Mouse (Mus musculus) neural tube, embryonic 12.5 days (tissue): ENCODE measurements around the gene Vash2. TPM values are rescaled to one million over a fixed set of nuclear protein-coding genes. Genes with fewer than 3 reads are reported as not detected.

Experiments
- ATAC-seq: fragments of 200-750 bp; cut with Nextera tagmentation; 2 replicates; pipeline ENCODE4 v1.8.0; 2017; ENCODE audit warnings: low read depth, mild to moderate bottlenecking, moderate TSS enrichment, moderate library complexity; ENCODE audit not compliant: low FRiP score
- H3K27ac ChIP-seq: fragments of 300-500 bp; sonication (generic); 2 replicates; pipeline ENCODE4 v1.5.1; 2016
- H3K27me3 ChIP-seq: fragments of 300-500 bp; sonication (generic); replicated peaks from 2 replicates; pipeline ENCODE4 v1.6.1; 2016; ENCODE audit warnings: mild to moderate bottlenecking
- H3K36me3 ChIP-seq: fragments of 300-500 bp; sonication (generic); 2 replicates; pipeline ENCODE4 v1.6.1; 2016; ENCODE audit warnings: mild to moderate bottlenecking
- H3K4me1 ChIP-seq: fragments of 300-500 bp; sonication (generic); 2 replicates; pipeline ENCODE4 v1.6.1; 2016
- H3K4me2 ChIP-seq: fragments of 300-500 bp; sonication (generic); replicated peaks from 2 replicates; pipeline ENCODE4 v1.6.1; 2016; ENCODE audit warnings: mild to moderate bottlenecking
- H3K4me3 ChIP-seq: fragments of 300-500 bp; sonication (generic); 2 replicates; pipeline ENCODE4 v1.5.1; 2016
- H3K9ac ChIP-seq: fragments of 300-500 bp; sonication (generic); 2 replicates; pipeline ENCODE4 v1.6.1; 2016; ENCODE audit warnings: mild to moderate bottlenecking
- H3K9me3 ChIP-seq: fragments of 300-500 bp; sonication (generic); 2 replicates; pipeline ENCODE4 v1.6.1; 2016; ENCODE audit warnings: mild to moderate bottlenecking
- WGBS: fragments of 180-500 bp; shearing (Covaris S2); methylation state at CpG from one replicate; pipeline ENCODE4 v1.1.7; 2016; 5-methylcytosine and 5-hydroxymethylcytosine counted together
- polyA plus RNA-seq: library from polyadenylated mRNA; unstranded; fragments of >200 nt; fragmentation: Nextera tagmentation; extraction: Ambion mirVana; gene quantifications from 2 replicates; pipeline ENCODE4 v1.2.1, GENCODE M21; 2016

Gene Vash2
- polyA plus RNA-seq, 1 experiment from 2014 or later = 82.9 TPM

DNA sequence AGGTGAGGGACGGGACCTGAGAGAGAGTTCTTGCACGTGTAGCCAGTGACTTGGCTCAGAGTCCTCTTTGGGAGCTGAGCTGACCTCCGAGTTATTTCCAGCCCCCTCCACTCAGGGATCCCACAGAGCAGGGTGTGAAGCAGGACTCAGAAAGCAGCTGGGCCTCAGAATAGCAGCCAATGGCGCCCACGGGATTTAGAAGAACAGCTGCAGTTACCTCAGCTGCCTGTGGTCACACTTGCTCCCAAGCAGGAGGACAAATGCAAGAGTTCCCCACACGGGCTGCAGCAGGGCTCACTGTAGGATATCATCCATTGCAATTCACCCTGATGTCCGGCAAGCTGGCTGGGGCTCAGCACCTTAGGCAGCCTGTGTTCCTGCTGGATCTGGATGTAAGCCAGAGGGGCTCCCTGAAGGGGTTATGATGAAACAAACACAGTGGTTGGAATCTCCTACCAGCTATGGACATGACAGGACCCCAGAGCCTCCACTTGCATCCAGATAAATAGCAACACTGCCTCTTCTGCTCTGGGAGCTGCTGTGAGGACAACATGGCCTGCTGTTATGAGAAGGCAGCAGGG is 6.4 kb downstream of the Vash2 start:
- H3K4me2 ChIP-seq = no peak overlapping the region
- peaks cover 31% of the 10 kb centered on the region for H3K4me1 ChIP-seq
- peaks cover 70% of the 10 kb centered on the region for H3K36me3 ChIP-seq
- no peak for ATAC-seq
- H3K27me3 ChIP-seq = no peaks in the 10 kb centered on the region
- WGBS = 58% methylated on average over 7 of the region's 7 CpGs
- H3K9ac ChIP-seq = no peak overlapping the region
- no peaks in the 10 kb centered on the region for H3K9me3 ChIP-seq
- no peak overlapping the region for H3K4me3 ChIP-seq
- no peak overlapping the region for H3K27ac ChIP-seq

DNA sequence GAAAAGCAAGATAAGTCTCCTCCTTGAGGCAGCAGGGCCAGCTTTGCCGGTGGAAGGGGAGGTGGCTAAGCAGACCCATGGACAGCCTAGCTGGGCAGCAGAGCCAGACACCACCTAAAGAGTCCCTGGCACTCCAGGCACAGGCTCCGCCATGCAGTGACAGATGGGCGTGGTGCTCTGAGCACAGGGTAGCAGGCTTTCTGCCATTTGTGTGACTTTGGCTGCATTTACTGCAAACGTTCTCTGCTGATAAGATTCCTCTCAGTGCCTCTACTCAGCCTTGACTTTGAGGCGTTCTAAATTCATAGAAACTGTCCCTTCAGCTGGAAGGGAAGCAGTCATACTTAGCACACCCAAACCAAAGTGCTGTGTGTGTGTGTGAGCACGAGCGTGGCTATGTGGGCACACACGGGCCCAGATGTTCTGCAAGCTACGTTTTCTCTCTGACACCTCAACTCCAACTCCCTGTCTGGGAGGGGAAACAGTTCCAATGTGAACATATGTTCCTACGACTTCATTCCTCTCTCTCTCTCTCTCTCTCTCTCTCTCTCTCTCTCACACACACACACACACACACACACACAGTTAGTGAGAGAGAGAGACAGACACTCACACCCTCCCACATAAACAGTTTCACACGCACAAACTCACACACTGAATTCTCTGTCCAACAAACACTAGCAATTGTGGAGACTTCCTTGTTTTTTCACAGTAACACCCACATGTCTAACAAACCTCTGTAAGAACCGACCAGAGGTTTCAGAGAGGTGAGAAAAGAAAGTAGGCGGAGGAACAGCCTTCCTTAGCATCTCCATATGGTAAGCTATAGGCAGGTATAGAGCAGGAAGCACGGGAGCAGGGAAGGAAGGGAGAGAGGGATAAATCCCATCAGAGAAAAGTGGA is 7.1 kb downstream of the Vash2 start:
- Histone ChIP-seq H3K4me2 (no peak overlapping the region), H3K36me3 (peaks cover 76% of the 10 kb centered on the region), H3K4me1 (peaks cover 24% of the 10 kb centered on the region), H3K27me3 (no peaks in the 10 kb centered on the region), H3K4me3 (no peak overlapping the region), H3K9me3 (no peaks in the 10 kb centered on the region), H3K27ac (no peak overlapping the region), H3K9ac (no peak overlapping the region)
- no peak for ATAC-seq
- WGBS = 87% methylated on average over 14 of the region's 14 CpGs

DNA sequence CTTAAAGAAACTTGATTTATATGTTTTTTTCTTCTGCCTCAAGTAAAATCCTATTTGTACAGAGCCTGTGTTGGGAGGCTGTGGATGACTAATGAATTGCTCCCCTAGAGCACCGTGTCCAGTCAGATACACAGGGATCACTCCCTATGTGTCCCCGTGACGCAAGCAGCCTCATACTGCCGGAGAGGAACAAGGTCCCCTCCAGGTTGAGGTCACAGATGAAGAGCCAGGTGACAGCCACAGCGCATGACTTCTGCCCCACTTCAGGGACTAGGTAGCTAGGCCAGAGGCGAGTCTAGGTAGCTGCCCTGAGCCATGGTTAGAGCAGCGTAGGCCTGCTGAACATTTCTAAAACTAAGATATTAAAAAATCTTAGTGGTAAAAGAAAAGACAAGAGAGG is 11.1 kb downstream of the Vash2 start:
- peaks cover 5% of the 10 kb centered on the region; the same call in 1 of the 2 replicates for H3K4me1 ChIP-seq
- H3K27me3 ChIP-seq = no peaks in the 10 kb centered on the region
- H3K9ac ChIP-seq = no peak overlapping the region
- H3K4me3 ChIP-seq = no peak overlapping the region
- no peaks in the 10 kb centered on the region for H3K9me3 ChIP-seq
- no peak for ATAC-seq
- no peak overlapping the region for H3K27ac ChIP-seq
- no peak overlapping the region for H3K4me2 ChIP-seq
- 91% methylated on average over 7 of the region's 7 CpGs for WGBS
- H3K36me3 ChIP-seq = peaks cover 79% of the 10 kb centered on the region

DNA sequence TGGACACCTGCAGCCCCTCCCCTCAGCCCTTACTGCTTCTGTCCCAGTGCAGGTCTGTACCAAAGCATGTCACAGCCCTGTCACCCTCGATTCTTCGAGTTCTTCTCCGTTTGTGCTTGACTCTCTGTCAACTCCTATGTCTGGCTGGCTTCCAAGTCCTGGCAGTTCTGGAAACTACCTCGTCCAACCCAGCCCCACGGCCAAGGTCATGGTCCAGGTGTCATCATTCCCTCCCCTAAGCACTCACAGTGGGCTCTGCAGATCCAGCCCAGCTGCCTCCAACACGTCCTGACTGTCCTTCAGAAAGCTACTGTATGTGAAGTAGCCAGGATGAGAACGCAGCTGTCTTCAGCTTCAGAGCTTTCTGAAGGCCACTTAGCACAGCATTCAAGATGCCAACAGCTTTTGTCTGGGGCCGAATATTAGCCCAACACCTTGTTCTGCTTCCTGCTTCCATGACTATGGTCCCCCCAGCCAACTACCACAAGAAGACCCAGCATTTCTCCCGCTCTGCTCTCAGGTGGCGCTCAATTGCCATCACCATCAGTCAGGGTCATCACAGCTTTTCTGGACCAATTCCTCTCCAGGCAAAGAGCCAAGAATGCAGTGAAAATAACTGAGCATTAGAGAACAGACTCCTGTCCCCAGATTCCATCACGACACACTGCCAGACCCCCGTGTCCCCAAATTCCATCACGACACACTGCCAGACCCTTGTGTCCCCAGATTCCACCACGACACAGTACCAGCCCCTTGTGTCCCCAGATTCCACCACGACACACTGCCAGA is 13.9 kb downstream of the Vash2 start:
- no peak for ATAC-seq
- Histone ChIP-seq H3K4me3 (no peak overlapping the region), H3K36me3 (peaks cover 79% of the 10 kb centered on the region), H3K27me3 (no peaks in the 10 kb centered on the region), H3K9me3 (no peaks in the 10 kb centered on the region), H3K27ac (no peak overlapping the region), H3K9ac (no peak overlapping the region), H3K4me1 (no peaks in the 10 kb centered on the region), H3K4me2 (no peak overlapping the region)
- 90% methylated on average over 15 of the region's 15 CpGs for WGBS

DNA sequence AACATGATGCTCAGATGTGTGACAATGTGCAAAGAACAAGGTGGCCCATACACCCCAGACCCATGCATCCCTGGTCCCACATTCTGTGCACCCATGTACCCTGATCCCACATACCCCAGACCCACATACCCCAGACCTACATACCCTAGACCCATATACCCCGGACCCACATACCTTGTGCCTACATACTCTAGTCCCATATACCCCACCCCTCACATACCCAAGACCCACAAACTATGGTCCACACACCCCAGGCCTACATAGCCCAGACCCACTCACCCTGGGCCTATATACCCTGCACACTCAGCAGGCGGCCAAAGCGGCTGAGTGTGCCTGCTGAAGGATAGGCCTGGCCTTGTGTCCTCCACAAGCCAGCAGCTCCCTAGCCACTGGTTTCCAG is 16.3 kb downstream of the Vash2 start:
- 89% methylated on average over 3 of the region's 3 CpGs for WGBS
- H3K36me3 ChIP-seq = peaks cover 79% of the 10 kb centered on the region
- H3K27me3 ChIP-seq = no peaks in the 10 kb centered on the region
- ATAC-seq = no peak
- no peak overlapping the region for H3K9ac ChIP-seq
- H3K4me1 ChIP-seq = no peaks in the 10 kb centered on the region
- H3K9me3 ChIP-seq = no peaks in the 10 kb centered on the region
- H3K27ac ChIP-seq = no peak overlapping the region
- H3K4me3 ChIP-seq = no peak overlapping the region
- H3K4me2 ChIP-seq = no peak overlapping the region

DNA sequence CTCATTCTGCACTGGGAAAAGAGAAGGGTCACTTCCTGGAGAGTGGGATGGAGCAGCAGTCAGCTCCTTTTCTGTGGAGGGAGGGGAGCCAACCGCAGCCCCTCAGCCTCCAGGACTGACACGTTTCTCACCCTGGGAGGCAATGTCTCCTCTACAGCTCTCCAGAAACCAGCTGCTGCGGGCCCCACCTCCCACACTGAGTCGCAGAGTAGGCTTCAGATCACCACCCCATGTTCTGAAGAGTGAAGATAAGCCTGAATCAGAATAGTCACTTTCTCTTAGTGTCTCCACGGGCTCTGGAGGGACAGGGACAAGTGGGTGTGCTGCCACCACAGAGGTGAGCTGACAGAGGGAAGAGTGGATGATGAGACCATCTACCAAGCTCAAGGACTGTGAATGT is 20.3 kb downstream of the Vash2 start:
- ATAC-seq = no peak
- no peaks in the 10 kb centered on the region for H3K9me3 ChIP-seq
- no peak overlapping the region for H3K4me2 ChIP-seq
- H3K9ac ChIP-seq = no peak overlapping the region
- no peaks in the 10 kb centered on the region for H3K27me3 ChIP-seq
- WGBS = 84% methylated on average over 5 of the region's 5 CpGs
- H3K4me3 ChIP-seq = no peak overlapping the region
- peaks cover 91% of the 10 kb centered on the region for H3K36me3 ChIP-seq
- H3K27ac ChIP-seq = no peak overlapping the region
- H3K4me1 ChIP-seq = no peaks in the 10 kb centered on the region

DNA sequence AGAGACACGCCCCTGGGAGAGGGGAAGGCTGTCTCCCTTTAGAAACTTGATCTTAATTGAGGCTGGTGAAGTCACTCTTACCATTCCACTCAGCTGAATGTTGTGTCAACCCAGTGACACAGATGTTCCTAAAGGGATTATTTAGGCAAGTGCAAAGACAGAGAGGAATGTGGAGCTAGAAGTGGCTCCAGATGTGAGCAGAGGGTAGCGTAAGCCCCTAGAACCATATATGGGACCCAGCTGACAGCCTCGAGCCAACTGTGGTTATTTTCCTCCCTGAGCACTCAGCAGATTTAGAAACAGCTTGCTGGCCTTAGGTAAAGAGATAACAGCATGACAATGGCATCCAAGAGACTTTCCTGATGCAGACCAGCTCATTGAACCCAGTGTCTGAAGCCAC is 26.1 kb downstream of the Vash2 start:
- no peak overlapping the region for H3K27ac ChIP-seq
- no peak overlapping the region for H3K4me3 ChIP-seq
- H3K9me3 ChIP-seq = no peaks in the 10 kb centered on the region
- no peaks in the 10 kb centered on the region for H3K27me3 ChIP-seq
- no peak overlapping the region for H3K4me2 ChIP-seq
- no peak overlapping the region for H3K9ac ChIP-seq
- WGBS = 85% methylated on average over 3 of the region's 3 CpGs
- no peak for ATAC-seq
- H3K36me3 ChIP-seq = peaks cover 94% of the 10 kb centered on the region
- H3K4me1 ChIP-seq = no peaks in the 10 kb centered on the region

DNA sequence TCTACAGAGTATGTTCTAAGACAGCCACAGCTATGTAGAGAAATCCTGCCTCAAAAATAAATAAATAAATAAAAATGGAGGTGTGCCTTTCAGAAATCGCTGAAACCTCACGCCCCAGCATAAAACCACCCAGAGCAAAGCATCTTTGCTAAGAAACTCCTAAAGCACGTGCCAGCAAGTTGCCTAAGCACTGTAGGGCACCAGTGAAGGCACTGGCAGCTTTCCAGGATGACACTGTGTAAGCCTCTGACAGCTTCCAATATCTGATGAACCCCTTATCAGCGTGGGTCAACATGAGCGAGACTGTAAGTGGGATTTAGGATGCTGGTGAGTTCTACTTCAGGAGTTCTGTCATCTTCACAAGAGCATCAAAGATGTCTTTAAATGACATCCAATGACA is 28.1 kb downstream of the Vash2 start:
- Histone ChIP-seq H3K4me2 (no peak overlapping the region), H3K9me3 (no peaks in the 10 kb centered on the region), H3K4me1 (no peaks in the 10 kb centered on the region), H3K4me3 (no peak overlapping the region), H3K27ac (no peak overlapping the region), H3K27me3 (no peaks in the 10 kb centered on the region), H3K9ac (no peak overlapping the region), H3K36me3 (peaks cover 93% of the 10 kb centered on the region)
- WGBS = 86% methylated on average over 5 of the region's 5 CpGs
- no peak for ATAC-seq

DNA sequence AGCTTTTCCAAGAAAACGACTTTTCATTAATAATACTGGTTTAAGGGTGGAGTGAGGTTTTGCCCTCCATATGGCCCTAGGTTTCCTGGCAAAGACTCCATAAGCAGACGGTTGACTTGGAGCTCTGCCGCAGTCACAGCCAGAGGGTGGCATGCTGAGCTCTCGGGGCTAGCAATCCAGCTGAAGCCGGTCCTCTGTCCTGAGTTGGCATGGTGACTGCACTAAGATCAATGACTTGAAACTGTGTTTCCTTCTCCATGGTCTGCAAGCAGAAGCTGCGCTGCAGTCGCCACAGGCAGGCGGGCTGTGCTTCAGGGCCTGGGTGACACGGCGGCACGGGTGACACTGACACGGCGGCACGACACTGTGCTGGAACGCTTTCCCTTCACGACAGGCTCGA is 30.2 kb downstream of the Vash2 start:
- WGBS = 90% methylated on average over 17 of the region's 17 CpGs
- Histone ChIP-seq H3K36me3 (peaks cover 86% of the 10 kb centered on the region), H3K4me3 (no peak overlapping the region), H3K27me3 (no peaks in the 10 kb centered on the region), H3K4me1 (no peaks in the 10 kb centered on the region), H3K27ac (no peak overlapping the region), H3K9ac (no peak overlapping the region), H3K9me3 (no peaks in the 10 kb centered on the region), H3K4me2 (no peak overlapping the region)
- ATAC-seq = no peak

DNA sequence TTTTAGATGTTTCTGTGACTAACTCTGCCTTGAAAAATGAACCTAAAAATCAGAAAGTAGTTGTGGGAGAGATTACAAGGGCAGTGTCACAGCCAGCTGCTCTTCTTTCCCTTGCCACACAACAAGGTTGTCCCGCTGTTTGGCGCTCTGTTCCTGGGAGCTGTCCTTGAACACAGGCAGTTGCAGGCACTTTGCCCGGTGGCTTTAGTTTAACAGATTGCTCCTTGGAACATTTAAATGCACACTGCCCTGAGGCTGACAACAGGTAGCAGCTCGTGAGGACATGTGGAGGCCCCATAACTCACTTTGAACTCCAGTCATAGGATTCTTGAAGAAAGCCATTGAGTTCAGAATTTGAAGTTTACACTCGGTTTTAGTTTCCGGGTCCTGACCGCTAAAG is 30.7 kb downstream of the Vash2 start:
- H3K27me3 ChIP-seq = no peaks in the 10 kb centered on the region
- no peaks in the 10 kb centered on the region for H3K9me3 ChIP-seq
- H3K4me2 ChIP-seq = no peak overlapping the region
- no peak overlapping the region for H3K27ac ChIP-seq
- no peak overlapping the region for H3K4me3 ChIP-seq
- H3K36me3 ChIP-seq = peaks cover 86% of the 10 kb centered on the region
- H3K9ac ChIP-seq = no peak overlapping the region
- ATAC-seq = no peak
- WGBS = 87% methylated on average over 7 of the region's 7 CpGs
- no peaks in the 10 kb centered on the region for H3K4me1 ChIP-seq

DNA sequence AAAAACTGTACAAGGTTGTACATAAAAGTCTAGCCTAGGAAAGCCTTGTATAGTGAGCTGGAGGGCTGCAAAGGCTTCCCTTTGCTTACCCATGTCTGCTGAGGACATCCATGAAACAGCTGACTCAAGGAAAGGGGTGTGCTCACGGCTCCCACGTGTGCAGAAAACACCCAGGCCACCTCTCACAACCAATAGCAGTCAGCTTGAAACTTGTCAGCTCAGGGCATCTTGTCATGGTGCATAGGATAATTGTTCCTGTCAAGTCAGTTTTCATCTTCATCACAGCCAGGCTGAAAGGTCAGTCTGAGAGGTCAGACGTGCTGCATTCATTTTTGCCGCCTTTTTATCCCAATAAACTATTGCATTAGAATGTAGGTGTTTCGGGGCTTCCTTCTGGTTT is 31.1 kb downstream of the Vash2 start:
- 86% methylated on average over 5 of the region's 5 CpGs for WGBS
- H3K27me3 ChIP-seq = no peaks in the 10 kb centered on the region
- H3K36me3 ChIP-seq = peaks cover 85% of the 10 kb centered on the region
- ATAC-seq = no peak
- no peak overlapping the region for H3K27ac ChIP-seq
- H3K9ac ChIP-seq = no peak overlapping the region
- no peaks in the 10 kb centered on the region for H3K4me1 ChIP-seq
- no peak overlapping the region for H3K4me3 ChIP-seq
- no peak overlapping the region for H3K4me2 ChIP-seq
- H3K9me3 ChIP-seq = no peaks in the 10 kb centered on the region

DNA sequence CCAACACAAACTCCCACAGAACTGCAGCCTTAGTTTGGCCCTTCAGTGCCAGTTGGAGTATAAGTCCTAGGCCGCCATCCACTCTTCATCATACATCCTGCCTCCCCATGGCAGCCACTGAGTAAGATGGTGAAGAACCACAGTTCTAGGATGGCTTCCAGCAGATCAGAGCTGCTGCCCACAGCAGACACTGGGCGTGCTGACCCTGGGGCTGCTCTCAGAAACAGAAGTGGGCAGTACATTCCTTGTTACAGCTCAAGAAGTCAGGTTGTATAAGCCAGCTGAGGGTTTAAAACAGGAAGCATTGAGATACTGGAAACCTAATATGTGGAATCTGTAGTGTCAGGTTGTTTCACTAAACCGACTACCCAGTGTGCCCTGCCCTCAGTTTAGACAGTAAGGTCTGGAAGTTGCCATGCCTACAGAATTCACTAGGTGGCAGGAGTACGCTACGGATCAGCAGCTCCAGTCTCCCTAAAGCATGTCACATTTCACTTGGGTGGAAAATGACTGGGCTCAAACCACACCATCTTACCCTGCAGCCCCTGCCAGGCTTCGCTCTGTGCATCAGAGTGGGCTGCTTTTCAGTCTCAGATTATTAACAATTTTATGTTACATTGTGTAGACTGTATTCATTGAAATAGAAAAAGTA is 34.9 kb downstream of the Vash2 start:
- ATAC-seq = peak; percentile 63
- Histone ChIP-seq H3K4me3 (no peak overlapping the region), H3K9me3 (no peaks in the 10 kb centered on the region), H3K36me3 (peaks cover 88% of the 10 kb centered on the region), H3K9ac (no peak overlapping the region), H3K27ac (no peak overlapping the region), H3K4me1 (no peaks in the 10 kb centered on the region), H3K27me3 (no peaks in the 10 kb centered on the region), H3K4me2 (no peak overlapping the region)
- 52% methylated on average over 6 of the region's 6 CpGs for WGBS
